Mouse (Mus musculus) R1 (cell line): ENCODE measurements around the gene Slc44a1.

Experiments used
- DNase-seq: peaks from one replicate; pipeline ENCODE4 v3.0.0-alpha.2; 2018; ENCODE audit warnings: low read depth, low spot score

The Slc44a1 gene

GRCm38 (mm10) chr4:53537101-53537500 lies 96.9 kb downstream of the Slc44a1 start:
- no peak for DNase-seq

- no peak for DNase-seq
These were observed 97.3 kb downstream of the Slc44a1 start for GRCm38 (mm10) chr4:53537539-53537938.

GRCm38 (mm10) chr4:53538600-53538999 lies 98.4 kb downstream of the Slc44a1 start:
- DNase-seq: no peak

GRCm38 (mm10) chr4:53539929-53540328 lies 99.7 kb downstream of the Slc44a1 start:
- no peak for DNase-seq

GRCm38 (mm10) chr4:53543421-53543820 lies 103.2 kb downstream of the Slc44a1 start:
- DNase-seq: no peak

- no peak for DNase-seq
These were observed 104.7 kb downstream of the Slc44a1 start for GRCm38 (mm10) chr4:53544889-53545288.

- DNase-seq: no peak
These were observed 107.2 kb downstream of the Slc44a1 start for GRCm38 (mm10) chr4:53547381-53547780.

- no peak for DNase-seq
These were observed 109.2 kb downstream of the Slc44a1 start for GRCm38 (mm10) chr4:53549375-53549774.

GRCm38 (mm10) chr4:53564618-53565017 lies 124.4 kb downstream of the Slc44a1 start:
- DNase-seq: no peak

GRCm38 (mm10) chr4:53567065-53567464 lies 126.9 kb downstream of the Slc44a1 start:
- DNase-seq: no peak

- no peak for DNase-seq
These were observed 135.3 kb downstream of the Slc44a1 start for GRCm38 (mm10) chr4:53575558-53575957.

GRCm38 (mm10) chr4:53587676-53588075 lies 147.5 kb downstream of the Slc44a1 start:
- no peak for DNase-seq

- no peak for DNase-seq
These were observed 148.7 kb downstream of the Slc44a1 start for GRCm38 (mm10) chr4:53588936-53589335.

GRCm38 (mm10) chr4:53589466-53589865 lies 149.3 kb downstream of the Slc44a1 start:
- no peak for DNase-seq

- DNase-seq: no peak
These were observed 149.9 kb downstream of the Slc44a1 start for GRCm38 (mm10) chr4:53590163-53590562.

GRCm38 (mm10) chr4:53590691-53591447 lies 150.7 kb downstream of the Slc44a1 start:
- DNase-seq: no peak

GRCm38 (mm10) chr4:53591536-53591935 lies 151.3 kb downstream of the Slc44a1 start:
- no peak for DNase-seq

GRCm38 (mm10) chr4:53591941-53592340 lies 151.7 kb downstream of the Slc44a1 start:
- DNase-seq: no peak

- no peak for DNase-seq
These were observed 152.2 kb downstream of the Slc44a1 start for GRCm38 (mm10) chr4:53592386-53592785.

- peak; percentile 70 for DNase-seq
These were observed 154.0 kb downstream of the Slc44a1 start for GRCm38 (mm10) chr4:53594204-53594603.

- DNase-seq: no peak
These were observed 155.2 kb downstream of the Slc44a1 start for GRCm38 (mm10) chr4:53595246-53596062.

- peak; percentile 22 for DNase-seq
These were observed 156.1 kb downstream of the Slc44a1 start for GRCm38 (mm10) chr4:53596063-53596895.
